Mouse (Mus musculus) liver (tissue): Measurements from ENCODE around the gene Hoxa7.

ENCODE experiments used
- DNase-seq: peaks from one replicate; pipeline ENCODE4 v3.0.0-alpha.2; 2020; ENCODE audit warnings: mixed read lengths

The Hoxa7 gene

DNA sequence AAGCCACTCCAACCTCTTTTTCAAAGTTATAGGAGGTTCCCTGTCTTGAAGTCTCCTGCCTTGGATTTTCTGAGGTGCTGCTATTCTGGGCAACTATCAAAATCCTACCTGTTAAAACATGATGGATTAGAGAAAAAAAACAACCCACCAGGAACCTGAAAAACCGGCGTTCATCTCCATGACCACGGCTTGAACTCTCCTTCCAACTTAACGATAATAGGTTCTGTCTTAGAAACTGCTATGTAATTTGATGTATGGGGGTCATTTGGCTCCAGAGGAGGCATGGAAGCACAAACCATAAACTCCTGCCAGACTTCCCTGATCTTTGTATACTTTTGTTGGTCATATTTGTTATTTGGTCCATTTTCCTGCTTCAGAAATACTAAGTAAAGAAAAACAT, 48.0 kb downstream of the Hoxa7 start:
- no peak for DNase-seq

DNA sequence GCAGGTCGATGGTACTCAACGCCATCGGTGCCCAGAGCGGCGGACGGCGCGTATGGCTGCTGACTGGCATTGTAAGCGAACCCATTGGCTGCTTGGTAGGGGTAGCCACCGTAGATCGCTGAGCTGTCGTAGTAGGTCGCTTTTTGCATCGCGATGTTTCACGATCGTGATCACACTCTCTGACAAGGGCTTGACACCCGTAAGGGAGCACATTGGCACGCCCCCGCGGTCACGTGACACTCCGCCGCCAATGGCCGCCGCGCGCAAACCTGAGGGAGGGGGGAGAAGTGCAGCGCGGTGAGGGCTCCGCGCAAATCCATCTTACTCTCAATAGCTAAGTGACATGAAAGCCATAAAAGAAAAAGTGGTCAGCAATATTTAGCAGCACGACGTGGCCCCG, 49.2 kb downstream of the Hoxa7 start:
- DNase-seq, result peak; percentile 75

DNA sequence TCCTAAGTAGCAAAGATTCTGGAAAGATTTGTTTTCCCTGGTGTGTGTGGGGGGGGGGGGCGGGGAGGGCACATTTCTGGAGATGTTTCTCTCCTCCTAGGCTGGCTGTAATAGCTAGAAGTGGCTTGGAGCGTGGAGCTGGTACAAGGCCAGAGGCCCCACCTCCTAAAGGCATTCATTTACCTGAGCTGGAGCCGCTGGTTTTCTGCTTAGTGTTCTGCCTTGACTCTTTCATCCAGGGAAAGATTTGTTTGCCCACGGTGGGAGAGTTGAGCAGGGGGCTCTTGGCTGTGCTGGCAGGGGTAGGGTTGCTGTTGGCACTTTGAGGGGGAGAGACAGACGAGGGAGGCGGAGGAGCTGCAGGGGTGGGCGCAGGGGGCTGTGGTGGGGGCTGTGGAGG, 49.7 kb downstream of the Hoxa7 start:
- DNase-seq, result no peak

DNA sequence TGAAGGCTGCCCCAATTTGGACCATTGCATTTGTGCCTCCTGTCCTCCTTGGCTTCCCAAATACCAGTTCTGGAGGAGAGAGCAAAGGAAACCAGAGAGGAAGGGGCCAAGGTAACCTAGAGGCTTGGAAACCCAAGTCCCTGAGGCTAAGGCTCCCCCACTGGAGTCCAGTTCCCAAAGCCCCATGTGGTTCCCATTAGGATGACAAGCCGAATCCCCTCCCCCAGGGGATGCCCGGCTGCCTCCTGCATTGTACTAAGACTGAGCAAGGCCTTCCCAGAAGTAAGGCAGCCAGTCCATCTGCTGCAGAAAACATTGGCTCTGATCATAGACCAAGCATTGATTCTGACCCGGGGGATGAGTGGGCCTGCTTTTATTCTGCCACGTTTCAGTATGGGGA, 50.3 kb downstream of the Hoxa7 start:
- no peak for DNase-seq

DNA sequence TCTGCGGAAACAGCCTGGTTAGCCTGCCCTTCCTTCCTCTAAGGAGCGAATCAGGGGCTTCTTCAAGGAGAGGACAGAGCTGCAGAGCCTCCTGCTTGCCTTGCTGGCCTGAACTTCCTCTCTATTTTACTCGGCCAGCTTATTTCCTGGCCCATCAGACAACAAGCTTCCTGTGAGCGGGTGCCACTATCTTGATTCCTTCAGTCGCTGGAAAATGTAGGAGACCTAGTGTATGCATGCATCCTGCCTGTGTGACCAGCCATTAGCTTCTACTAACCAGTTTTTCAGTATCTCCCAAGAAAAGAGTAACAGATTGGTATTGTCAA, 50.8 kb downstream of the Hoxa7 start:
- no peak for DNase-seq

DNA sequence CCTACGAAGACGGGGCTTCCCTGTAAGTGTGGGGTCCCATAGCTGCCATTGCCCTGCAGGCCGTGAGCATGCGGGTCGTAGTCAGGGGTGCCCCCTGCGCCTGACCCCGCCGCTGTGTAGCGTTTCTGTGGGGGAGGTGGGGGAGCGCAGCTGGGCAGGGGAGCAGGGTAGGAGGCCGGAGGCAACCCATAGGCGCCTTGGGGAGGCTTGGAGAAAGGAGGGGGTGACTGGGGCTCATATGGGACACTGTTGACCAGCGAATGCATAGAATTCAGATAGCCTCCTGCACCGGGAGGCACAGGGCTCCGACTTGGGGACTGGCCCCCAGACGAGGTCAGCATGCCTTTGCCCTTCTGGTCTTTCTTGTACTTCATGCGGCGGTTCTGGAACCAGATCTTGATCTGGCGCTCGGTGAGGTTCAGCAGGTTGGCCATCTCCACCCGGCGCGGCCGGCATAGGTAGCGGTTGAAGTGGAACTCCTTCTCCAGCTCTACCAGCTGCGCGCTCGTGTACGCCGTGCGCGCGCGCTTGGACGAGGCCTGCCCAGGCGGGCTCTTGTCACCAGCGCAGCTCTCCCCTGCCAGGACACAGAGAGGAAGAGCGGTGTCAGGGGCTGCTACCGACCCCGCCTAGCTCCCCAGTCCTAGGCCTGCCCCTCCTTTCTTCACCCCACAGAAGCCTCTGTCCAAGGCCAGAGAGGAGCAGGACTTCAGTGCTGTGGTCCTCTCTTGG, 51.3 kb downstream of the Hoxa7 start:
- no peak for DNase-seq

DNA sequence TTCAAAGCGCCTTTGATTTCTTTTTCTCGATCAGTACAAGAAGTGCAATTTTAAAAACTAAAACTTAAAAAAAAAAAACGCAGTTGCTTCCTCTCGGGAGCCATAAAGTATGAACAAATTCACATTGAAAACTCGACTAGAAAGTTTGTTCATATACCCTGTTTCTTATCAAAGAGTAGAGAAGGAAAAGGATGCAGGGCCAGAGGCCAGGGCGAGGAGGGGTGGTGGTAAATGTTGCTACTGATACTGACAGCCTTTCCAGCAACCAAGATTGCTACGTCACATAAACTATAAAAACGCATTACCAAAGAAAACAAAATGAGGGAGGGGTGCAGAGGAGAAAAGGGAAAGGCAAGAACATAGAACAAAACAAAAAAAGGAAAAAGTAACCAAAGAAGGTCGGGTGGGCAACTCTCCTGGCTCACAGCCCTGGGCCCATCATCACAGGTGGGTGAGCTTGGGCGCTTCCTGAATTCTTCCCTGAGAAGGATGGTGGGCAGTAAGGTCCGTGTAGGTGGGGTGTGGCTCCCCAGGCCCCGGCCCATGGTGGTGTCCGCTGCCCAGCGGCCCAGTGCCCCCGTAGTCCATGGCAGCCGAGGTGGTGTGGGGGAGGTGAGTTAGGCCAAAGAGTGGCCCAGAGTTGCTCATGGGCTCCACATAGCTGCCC, 52.0 kb downstream of the Hoxa7 start:
- no peak for DNase-seq

DNA sequence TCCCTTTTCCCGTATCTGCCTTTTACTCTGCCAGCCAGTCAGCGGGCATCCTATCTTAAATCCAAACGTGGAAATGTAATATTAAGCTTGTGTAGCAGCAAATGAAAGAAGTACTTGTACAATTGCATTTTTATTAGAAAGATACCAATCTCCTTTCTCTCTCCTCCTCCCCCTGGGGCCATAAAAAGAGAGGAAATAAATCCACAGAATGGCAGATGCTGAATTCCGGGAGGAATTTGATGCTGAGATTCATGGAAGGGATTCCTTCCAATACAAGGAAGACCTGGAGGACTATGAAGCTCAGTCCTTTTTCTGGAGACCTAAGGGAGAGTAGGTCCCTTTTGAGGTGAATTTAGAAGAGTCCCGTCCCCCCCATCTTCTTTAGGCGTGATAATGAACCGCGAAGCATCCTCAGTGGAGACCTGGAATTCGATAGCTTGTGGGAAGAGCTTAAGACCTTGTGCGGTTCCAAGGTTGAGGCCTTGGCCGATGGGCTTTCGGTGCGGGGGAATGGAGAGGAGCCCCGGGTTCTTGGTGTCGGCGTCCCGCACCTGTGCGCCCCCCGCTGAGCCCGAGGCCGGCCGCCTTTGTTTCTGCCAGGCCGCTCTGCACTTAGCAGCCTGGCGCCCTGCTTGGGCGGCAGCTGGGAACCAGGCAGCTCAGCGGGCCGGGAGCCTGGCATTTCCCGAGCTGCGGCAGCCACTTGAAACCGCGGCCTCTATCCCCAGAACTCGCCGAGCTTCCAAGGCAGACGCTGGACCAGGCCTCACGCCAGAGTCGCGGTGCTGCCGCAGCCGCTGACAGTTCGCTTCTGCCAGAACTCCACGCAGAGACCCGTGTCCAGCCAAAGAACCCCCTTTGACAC, 53.2 kb downstream of the Hoxa7 start:
- DNase-seq, result no peak

DNA sequence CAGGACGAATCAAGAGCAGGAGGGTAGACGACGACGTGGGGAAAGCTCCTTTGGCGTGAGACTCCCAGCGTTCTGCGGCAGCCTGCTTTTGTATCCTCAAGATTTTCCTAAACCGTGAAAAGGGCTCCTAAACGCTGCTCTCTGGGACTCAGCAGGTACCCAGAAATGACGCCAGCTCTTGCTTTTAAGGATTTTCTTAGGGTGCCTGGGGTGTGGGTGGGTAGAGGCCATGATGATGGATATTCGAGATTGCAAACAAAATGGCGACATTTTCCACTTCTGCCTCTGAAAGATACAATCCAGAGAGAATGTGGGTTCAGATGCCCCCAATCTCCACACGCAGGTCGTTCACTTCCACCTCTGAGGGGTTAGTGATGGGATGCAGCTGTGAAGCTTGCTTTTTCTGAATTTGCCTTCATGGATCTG, 53.9 kb downstream of the Hoxa7 start:
- no peak for DNase-seq

DNA sequence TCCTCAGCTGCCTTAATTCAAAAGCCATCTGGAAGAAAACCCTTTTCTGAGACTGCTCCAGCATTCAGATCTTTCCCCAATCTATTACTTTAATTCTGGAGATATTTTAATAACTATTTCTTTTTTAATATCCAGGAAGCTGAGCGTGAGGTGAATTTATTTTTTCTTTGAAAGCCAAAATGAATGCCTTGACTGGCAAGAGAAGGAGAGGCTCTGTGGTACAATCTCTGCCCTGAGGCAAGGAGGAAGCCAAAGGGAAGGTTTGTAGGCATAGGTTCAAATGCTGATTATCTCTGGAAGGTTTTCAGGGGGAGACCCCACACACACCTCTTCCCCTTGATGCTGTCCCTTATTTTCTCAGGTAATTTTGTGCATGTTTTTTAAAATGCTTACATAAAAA, 54.5 kb downstream of the Hoxa7 start:
- no peak for DNase-seq

DNA sequence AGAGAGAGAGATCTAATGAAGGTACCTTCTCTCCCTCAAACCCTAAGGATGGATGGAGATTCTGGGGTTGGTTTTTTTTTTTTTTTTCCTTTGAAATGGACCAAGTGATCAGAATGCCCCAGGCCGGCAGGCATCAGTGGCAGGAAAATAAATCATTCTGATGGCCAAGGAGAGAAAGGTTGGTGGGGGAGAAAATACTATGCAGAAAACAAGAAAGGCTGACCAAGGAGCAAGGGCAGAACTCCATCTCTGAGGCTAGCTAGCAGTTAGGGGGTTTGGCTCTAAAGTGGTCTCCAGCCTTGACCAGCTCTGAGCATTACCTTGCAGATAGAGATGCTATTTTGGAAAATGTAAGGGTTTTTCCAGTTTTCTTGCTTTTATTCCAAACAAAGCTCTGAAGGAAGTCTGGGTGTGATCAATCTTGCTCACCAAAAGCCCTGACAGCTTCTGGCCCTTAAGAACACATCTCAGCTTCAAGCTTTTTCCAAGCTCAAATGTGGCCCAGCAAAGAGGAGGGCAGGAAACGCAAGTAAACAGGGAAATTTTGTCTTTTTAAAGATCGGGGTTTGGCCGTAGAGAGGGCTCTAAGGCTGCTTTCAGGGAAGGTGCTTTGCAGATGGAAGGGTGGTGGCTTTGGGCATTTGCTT, 55.1 kb downstream of the Hoxa7 start:
- DNase-seq, result no peak

DNA sequence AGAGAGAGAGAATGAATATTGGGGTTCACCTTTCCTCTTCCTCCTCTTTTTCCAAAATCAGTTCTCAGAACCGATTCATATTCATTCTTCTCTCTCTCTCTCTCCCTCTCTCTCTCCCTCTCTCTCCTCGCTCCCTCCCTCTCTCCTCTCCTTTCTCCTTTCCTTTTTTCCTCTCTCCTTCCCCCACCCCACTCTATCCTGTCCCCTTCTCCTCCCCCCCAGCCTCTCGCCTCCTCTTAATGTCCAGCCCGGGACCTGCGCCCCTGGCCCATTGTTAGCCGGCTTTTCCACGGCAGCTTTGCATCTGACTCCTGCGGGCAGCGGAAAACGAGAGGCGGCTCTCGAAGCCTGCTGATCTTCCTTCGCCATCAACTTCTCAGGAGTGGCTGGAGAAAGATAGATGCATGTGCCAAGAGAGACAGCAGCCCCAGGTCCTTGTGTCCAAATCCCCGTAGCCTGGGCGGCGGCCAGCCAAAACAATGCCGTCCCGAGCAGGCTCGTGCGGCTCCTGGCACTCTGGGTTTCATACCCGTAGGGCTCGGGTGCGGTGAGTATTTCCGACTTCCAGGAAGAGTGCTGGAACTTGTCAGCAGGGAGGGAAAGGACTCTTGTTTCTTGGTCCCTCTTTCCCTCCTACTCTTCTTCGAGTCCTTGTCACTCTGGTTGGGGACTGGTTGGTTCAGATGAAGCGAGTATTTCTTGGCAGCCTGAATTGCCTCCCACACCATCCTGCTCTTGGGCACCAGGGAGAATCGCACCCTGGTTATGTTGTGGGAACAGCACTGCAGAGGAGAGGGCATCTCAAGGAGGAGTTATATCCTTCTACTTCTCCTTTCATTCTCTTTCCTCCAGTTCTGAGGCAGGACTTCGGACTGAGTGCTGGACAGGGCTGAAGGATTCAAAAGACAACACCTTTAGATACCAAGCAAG, 55.9 kb downstream of the Hoxa7 start:
- no peak for DNase-seq

DNA sequence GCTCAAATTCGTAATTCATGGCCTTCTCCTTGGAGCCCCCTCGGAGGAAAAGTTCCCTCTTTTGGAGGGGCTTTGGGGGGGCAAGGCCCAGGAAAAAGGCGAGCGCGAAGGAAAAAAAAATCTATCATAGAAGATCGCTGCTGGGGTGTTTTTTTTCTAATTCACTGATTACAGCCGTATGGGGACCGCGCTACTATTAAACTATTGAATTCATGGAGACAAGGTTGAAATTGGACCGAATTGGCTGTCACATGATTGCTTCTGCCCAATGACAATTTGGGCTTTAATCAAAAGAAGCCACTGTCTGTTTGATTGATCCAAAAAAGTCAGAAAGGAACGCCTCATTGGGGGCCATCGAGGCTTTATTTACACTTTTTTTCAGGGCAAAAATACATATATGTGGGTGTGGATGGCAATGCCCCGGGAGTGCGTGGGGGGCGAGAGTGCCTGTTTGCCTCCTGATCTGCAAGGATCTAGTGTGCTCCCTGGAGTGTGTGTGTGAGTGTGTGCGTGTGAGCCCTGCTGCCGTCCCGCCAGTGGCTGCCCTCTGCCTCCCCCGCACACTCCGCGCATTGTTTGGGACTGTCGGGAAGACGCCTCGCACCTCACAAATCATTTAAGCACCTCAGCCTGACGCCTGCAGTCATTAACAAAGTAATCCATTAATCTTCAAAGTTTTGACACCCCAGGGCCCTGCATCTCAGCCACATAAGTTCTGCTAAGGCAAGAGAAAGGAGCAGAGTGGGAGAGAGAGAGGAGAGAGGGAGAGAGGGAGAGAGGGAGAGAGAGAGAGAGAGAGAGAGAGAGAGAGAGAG, 56.8 kb downstream of the Hoxa7 start, which contains the start of gene Hoxa2:
TSS of gene Hoxa2 (minus strand) at position 206 of the 815 bp plus-strand sequence.
- no peak for DNase-seq
